Mouse (Mus musculus): ENCODE measurements around the gene Samd5.

The Samd5 gene

GRCm38 (mm10) chr10:9579374-9579773, 95.6 kb downstream of the Samd5 start:
- in situ Hi-C loops (cut with MboI, MseI), result loop anchor here in 1 of 2 experiments (5.0 kb wide), 2 partner anchors 173 to 743 kb away; no protein-coding TSS in a partner anchor

- in situ Hi-C loops (cut with MboI, MseI), result loop anchor here in 1 of 2 experiments (5.0 kb wide), 2 partner anchors 177 to 747 kb away; no protein-coding TSS in a partner anchor
These were observed 99.4 kb downstream of the Samd5 start for GRCm38 (mm10) chr10:9575605-9576004.

- in situ Hi-C loops (cut with MboI, MseI), result loop anchor here (5.0 kb wide), 2 partner anchors 98 to 173 kb away; no protein-coding TSS in a partner anchor
These were observed 100.9 kb downstream of the Samd5 start for GRCm38 (mm10) chr10:9574135-9574534.

Measured in T-helper 17 cell (primary cell).